Mouse (Mus musculus) MEL (cell line): Measurements from ENCODE around the gene Tgfbr3. TPM values are rescaled to one million over a fixed set of nuclear protein-coding genes. Genes with fewer than 3 reads are reported as not detected.

Experiments used
- DNase-seq: peaks from one replicate; pipeline ENCODE4 v3.0.0; 2011; ENCODE audit warnings: low read depth, low spot score
- H3K27ac ChIP-seq: 2 replicates; pipeline ENCODE4 v1.5.1; 2012; ENCODE audit warnings: low read depth, mild to moderate bottlenecking, control low read depth, low read length, moderate library complexity; ENCODE audit not compliant: control insufficient read depth
- H3K27me3 ChIP-seq, 2 experiments: fragments of 150-350 bp in 1 of 2; sonication (generic) in 1 of 2; 2 replicates each; pipeline ENCODE4 v1.6.1; 2012; ENCODE audit warnings: low read length in 2 of 2, mild to moderate bottlenecking in 2 of 2, improper control_type of control experiment in 1 of 2, moderate library complexity in 1 of 2; ENCODE audit not compliant: insufficient read depth in 2 of 2, control insufficient read depth in 1 of 2
- H3K36me3 ChIP-seq, 2 experiments: 2 replicates each; pipeline ENCODE4 v1.6.1; 2012 to 2014; ENCODE audit warnings: low read length in 2 of 2, improper control_type of control experiment in 1 of 2, inconsistent platforms in 1 of 2, mild to moderate bottlenecking in 1 of 2; ENCODE audit not compliant: insufficient read depth in 2 of 2, control insufficient read depth in 1 of 2
- H3K4me1 ChIP-seq, 2 experiments: fragments of 150-350 bp in 1 of 2; sonication (generic) in 1 of 2; 2 replicates each; pipeline ENCODE4 v1.6.1; 2012; ENCODE audit warnings: low read length in 2 of 2, improper control_type of control experiment in 1 of 2, mild to moderate bottlenecking in 1 of 2; ENCODE audit not compliant: insufficient read depth in 2 of 2, control insufficient read depth in 1 of 2
- H3K4me3 ChIP-seq, 2 experiments: fragments of 150-350 bp in 1 of 2; sonication (generic) in 1 of 2; 2 replicates each; pipeline ENCODE4 v1.5.1; 2012; ENCODE audit warnings: low read depth in 2 of 2, low read length in 2 of 2, mild to moderate bottlenecking in 2 of 2, moderate library complexity in 2 of 2, control low read depth in 1 of 2, improper control_type of control experiment in 1 of 2; ENCODE audit not compliant: control insufficient read depth in 1 of 2, insufficient read depth in 1 of 2
- H3K79me2 ChIP-seq: 2 replicates; pipeline ENCODE4 v1.6.1; 2012; ENCODE audit warnings: mild to moderate bottlenecking, low read length, moderate library complexity; ENCODE audit not compliant: control insufficient read depth, poor library complexity, insufficient read depth
- H3K9ac ChIP-seq: 2 replicates; pipeline ENCODE4 v1.6.1; 2012; ENCODE audit warnings: low read depth, mild to moderate bottlenecking, control low read depth, low read length, moderate library complexity; ENCODE audit not compliant: control insufficient read depth, poor library complexity, severe bottlenecking
- H3K9me3 ChIP-seq: fragments of 150-350 bp; sonication (generic); replicated peaks from 2 replicates; pipeline ENCODE4 v1.6.1; 2012; ENCODE audit warnings: mild to moderate bottlenecking, low read length, improper control_type of control experiment, moderate library complexity; ENCODE audit not compliant: insufficient read depth
- CHD1 ChIP-seq: IDR thresholded peaks from 2 replicates; pipeline ENCODE4 v1.6.1; 2012; ENCODE audit warnings: low read depth, mild to moderate bottlenecking, inconsistent platforms, low read length, improper control_type of control experiment
- CHD2 ChIP-seq: IDR thresholded peaks from 2 replicates; pipeline ENCODE4 v1.6.1; 2011; ENCODE audit warnings: low read length, improper control_type of control experiment
- CTCF ChIP-seq, 3 experiments: IDR thresholded peaks in 2 of 3; conservative IDR thresholded peaks in 1 of 3; 2 replicates each; pipeline ENCODE4 v1.5.1; 2011 to 2012; ENCODE audit warnings: low read length in 3 of 3, low read depth in 2 of 3, mild to moderate bottlenecking in 2 of 3, improper control_type of control experiment in 1 of 3, inconsistent platforms in 1 of 3, mixed read lengths in 1 of 3, moderate library complexity in 1 of 3; ENCODE audit not compliant: control insufficient read depth in 1 of 3, insufficient read depth in 1 of 3, poor library complexity in 1 of 3, severe bottlenecking in 1 of 3
- E2F4 ChIP-seq: IDR thresholded peaks from 2 replicates; pipeline ENCODE4 v1.6.1; 2011; ENCODE audit warnings: low read depth, low read length, improper control_type of control experiment, borderline replicate concordance
- ELF1 ChIP-seq: IDR thresholded peaks from 2 replicates; pipeline ENCODE4 v1.6.1; 2014; ENCODE audit warnings: low read depth, mild to moderate bottlenecking, inconsistent platforms, low read length, improper control_type of control experiment, moderate library complexity
- ETS1 ChIP-seq: IDR thresholded peaks from 2 replicates; pipeline ENCODE4 v1.6.1; 2012; ENCODE audit warnings: low read depth, mild to moderate bottlenecking, inconsistent platforms, low read length, improper control_type of control experiment, moderate library complexity
- GATA1 ChIP-seq: IDR thresholded peaks from 2 replicates; pipeline ENCODE4 v1.6.1; 2011; ENCODE audit warnings: low read depth, low read length, improper control_type of control experiment
- JUND ChIP-seq: IDR thresholded peaks from 2 replicates; pipeline ENCODE4 v1.6.1; 2011; ENCODE audit warnings: low read depth, mild to moderate bottlenecking, improper control_type of control experiment, low read length
- KAT2A ChIP-seq: conservative IDR thresholded peaks from 2 replicates; pipeline ENCODE4 v1.6.1; 2012; ENCODE audit warnings: low read depth, low read length, improper control_type of control experiment, inconsistent platforms
- MAFK ChIP-seq: IDR thresholded peaks from 2 replicates; pipeline ENCODE4 v1.6.1; 2011; ENCODE audit warnings: low read depth, mild to moderate bottlenecking, low read length, improper control_type of control experiment, borderline replicate concordance
- MAX ChIP-seq: IDR thresholded peaks from 2 replicates; pipeline ENCODE4 v1.6.1; 2011; ENCODE audit warnings: low read length, improper control_type of control experiment
- MAZ ChIP-seq: IDR thresholded peaks from 2 replicates; pipeline ENCODE4 v1.6.1; 2012; ENCODE audit warnings: low read depth, mild to moderate bottlenecking, inconsistent platforms, low read length, improper control_type of control experiment
- MEF2A ChIP-seq: IDR thresholded peaks from 2 replicates; pipeline ENCODE4 v1.6.1; 2014; ENCODE audit warnings: low read depth, mild to moderate bottlenecking, inconsistent platforms, low read length, improper control_type of control experiment; ENCODE audit not compliant: poor library complexity, insufficient replicate concordance, severe bottlenecking; ENCODE audit errors: extremely low read depth
- MXI1 ChIP-seq: IDR thresholded peaks from 2 replicates; pipeline ENCODE4 v1.6.1; 2011; ENCODE audit warnings: mild to moderate bottlenecking, low read depth, low read length, improper control_type of control experiment
- MYC ChIP-seq: IDR thresholded peaks from 2 replicates; pipeline ENCODE4 v1.6.1; 2011; ENCODE audit warnings: low read depth, mild to moderate bottlenecking, low read length, improper control_type of control experiment, moderate library complexity
- POLR2A ChIP-seq, 2 experiments: IDR thresholded peaks; 2 replicates each; pipeline ENCODE4 v1.6.1; 2011 to 2012; ENCODE audit warnings: low read length in 2 of 2, mild to moderate bottlenecking in 2 of 2, control low read depth in 1 of 2, improper control_type of control experiment in 1 of 2, low read depth in 1 of 2, moderate library complexity in 1 of 2; ENCODE audit not compliant: control insufficient read depth in 1 of 2, insufficient read depth in 1 of 2, poor library complexity in 1 of 2
- POLR2AphosphoS2 ChIP-seq: IDR thresholded peaks from 2 replicates; pipeline ENCODE4 v1.6.1; 2011; ENCODE audit warnings: low read length, improper control_type of control experiment
- RAD21 ChIP-seq: IDR thresholded peaks from 2 replicates; pipeline ENCODE4 v1.6.1; 2011; ENCODE audit warnings: mild to moderate bottlenecking, low read depth, low read length, improper control_type of control experiment
- SIN3A ChIP-seq: IDR thresholded peaks from 2 replicates; pipeline ENCODE4 v1.6.1; 2012; ENCODE audit warnings: low read length, improper control_type of control experiment, inconsistent platforms
- TAL1 ChIP-seq: IDR thresholded peaks from 2 replicates; pipeline ENCODE4 v1.6.1; 2012; ENCODE audit warnings: mild to moderate bottlenecking, inconsistent platforms, low read length, moderate library complexity, mixed read lengths
- TBP ChIP-seq: IDR thresholded peaks from 2 replicates; pipeline ENCODE4 v1.8.0; 2011; ENCODE audit warnings: low read depth, low read length, improper control_type of control experiment
- USF1 ChIP-seq: IDR thresholded peaks from 2 replicates; pipeline ENCODE4 v1.6.1; 2014; ENCODE audit warnings: low read depth, mild to moderate bottlenecking, inconsistent platforms, low read length, improper control_type of control experiment, moderate library complexity
- ZKSCAN1 ChIP-seq: IDR thresholded peaks from 2 replicates; pipeline ENCODE4 v1.6.1; 2012; ENCODE audit warnings: low read depth, mild to moderate bottlenecking, inconsistent platforms, low read length, improper control_type of control experiment, moderate library complexity
- ZMIZ1 ChIP-seq: IDR thresholded peaks from 2 replicates; pipeline ENCODE4 v1.6.1; 2012; ENCODE audit warnings: low read depth, mild to moderate bottlenecking, inconsistent platforms, low read length, improper control_type of control experiment, moderate library complexity
- ZNF384 ChIP-seq: IDR thresholded peaks from 2 replicates; pipeline ENCODE4 v1.6.1; 2012; ENCODE audit warnings: low read depth, mild to moderate bottlenecking, inconsistent platforms, low read length, improper control_type of control experiment
- polyA plus RNA-seq, 2 experiments: library from polyadenylated mRNA; stranded (reverse) in 1 of 2; unstranded in 1 of 2; fragments of >175 nt in 1 of 2; fragments of >200 nt in 1 of 2; gene quantifications; 2 replicates each; pipeline versions ENCODE4 v1.2.1 to v1.2.4; 2012; ENCODE audit warnings: low replicate concordance in 2 of 2, low read depth in 1 of 2; ENCODE audit not compliant: insufficient read length in 2 of 2, insufficient read depth in 1 of 2, missing spikeins in 1 of 2
- total RNA-seq: library from RNA; depleted of rRNA; stranded (reverse); fragments of 300-350 nt; gene quantifications from 2 replicates; pipeline ENCODE4 v1.2.3, GENCODE M21; 2012

Gene Tgfbr3
- total and polyA plus RNA-seq, 3 experiments, result 3.0 to 5.9 TPM; not detected in 1

- TF ChIP-seq KAT2A (no peak), MXI1 (no peak), SIN3A (peak; percentile 28; the same call in 1 of the 2 replicates), E2F4 (no peak), MAFK (no peak), MAZ (0 out of 2 replicates have a peak, but pooled peaks have one; percentile 57), ZKSCAN1 (no peak), RAD21 (no peak), ELF1 (no peak), CHD2 (no peak), CTCF (IDR thresholded peaks at IDR 0.05 in 2 of 3, conservative IDR thresholded peaks at IDR 0.05 in 1 of 3; ENCODE audit: control insufficient read depth in 1 of 3, insufficient read depth in 1 of 3, low read depth in 2 of 3, low read length in 3 of 3, poor library complexity in 1 of 3, severe bottlenecking in 1 of 3) (no peak), TAL1 (no peak), POLR2AphosphoS2 (no peak), JUND (no peak), MEF2A (no peak), ETS1 (0 out of 2 replicates have a peak, but pooled peaks have one; percentile 32), GATA1 (no peak), USF1 (peak; percentile 79), TBP (no peak)
These were observed 201.3 kb downstream of the Tgfbr3 start (continued) for GRCm38 (mm10) chr5:107087829-107088808.

GRCm38 (mm10) chr5:107087291-107087690 is 202.1 kb downstream of the Tgfbr3 start:
- no peaks in the 10 kb centered on the region; a peak in 1 of 4 replicates for H3K27me3 ChIP-seq
- peak; percentile 11 for DNase-seq
- no peak overlapping the region for H3K4me3 ChIP-seq
- H3K4me1 ChIP-seq, result peaks cover 0 to 8% of the 10 kb centered on the region in 2 experiments; a peak in 2 of 4 replicates
- no peaks in the 10 kb centered on the region for H3K9me3 ChIP-seq
- H3K79me2 ChIP-seq, result no peaks in the 10 kb centered on the region
- no peak for TF ChIP-seq RAD21
- no peak for TF ChIP-seq CTCF (IDR thresholded peaks at IDR 0.05 in 2 of 3, conservative IDR thresholded peaks at IDR 0.05 in 1 of 3; ENCODE audit: control insufficient read depth in 1 of 3, insufficient read depth in 1 of 3, low read depth in 2 of 3, low read length in 3 of 3, poor library complexity in 1 of 3, severe bottlenecking in 1 of 3)
- TF ChIP-seq MAX, result no peak
- TF ChIP-seq MAFK, result no peak
- no peak for TF ChIP-seq MYC
- no peak for TF ChIP-seq MEF2A
- TF ChIP-seq POLR2A (IDR thresholded peaks at IDR 0.05; ENCODE audit: control insufficient read depth in 1 of 2, insufficient read depth in 1 of 2, low read depth in 1 of 2, low read length in 2 of 2, poor library complexity in 1 of 2), result no peak
- no peak for TF ChIP-seq SIN3A
- TF ChIP-seq ZNF384, result no peak
- no peak for TF ChIP-seq CHD2
- no peak for TF ChIP-seq CHD1
- no peak for TF ChIP-seq ZMIZ1
- no peak for TF ChIP-seq POLR2AphosphoS2
- no peak for TF ChIP-seq ETS1
- no peak for TF ChIP-seq TAL1
- TF ChIP-seq TBP, result no peak
- TF ChIP-seq, all 39 proteins: peak for 0
- Histone ChIP-seq H3K36me3 (peaks cover 0 to 6% of the 10 kb centered on the region in 2 experiments; a peak in 2 of 4 replicates), H3K27ac (no peak overlapping the region), H3K9ac (no peak overlapping the region)
